Mouse (Mus musculus) stomach, adult 2 months (tissue): Measurements from ENCODE around the gene Srek1ip1. TPM values are rescaled to one million over a fixed set of nuclear protein-coding genes. Genes with fewer than 3 reads are reported as not detected.

Experiments
- polyA plus RNA-seq: library from polyadenylated mRNA; depleted of rRNA; stranded (reverse); fragments of >200 nt; gene quantifications from 2 replicates; pipeline ENCODE4 v1.2.3, GENCODE M21; 2012; rRNA removed

Gene Srek1ip1
- 1.5 and 1.7 TPM in 2 replicates for polyA plus RNA-seq

GRCm38 (mm10) chr13:104792184-104792583 is at the start of gene Srek1ip1:
Srek1ip1 (plus strand) TSS chr13:104792484.

DNA sequence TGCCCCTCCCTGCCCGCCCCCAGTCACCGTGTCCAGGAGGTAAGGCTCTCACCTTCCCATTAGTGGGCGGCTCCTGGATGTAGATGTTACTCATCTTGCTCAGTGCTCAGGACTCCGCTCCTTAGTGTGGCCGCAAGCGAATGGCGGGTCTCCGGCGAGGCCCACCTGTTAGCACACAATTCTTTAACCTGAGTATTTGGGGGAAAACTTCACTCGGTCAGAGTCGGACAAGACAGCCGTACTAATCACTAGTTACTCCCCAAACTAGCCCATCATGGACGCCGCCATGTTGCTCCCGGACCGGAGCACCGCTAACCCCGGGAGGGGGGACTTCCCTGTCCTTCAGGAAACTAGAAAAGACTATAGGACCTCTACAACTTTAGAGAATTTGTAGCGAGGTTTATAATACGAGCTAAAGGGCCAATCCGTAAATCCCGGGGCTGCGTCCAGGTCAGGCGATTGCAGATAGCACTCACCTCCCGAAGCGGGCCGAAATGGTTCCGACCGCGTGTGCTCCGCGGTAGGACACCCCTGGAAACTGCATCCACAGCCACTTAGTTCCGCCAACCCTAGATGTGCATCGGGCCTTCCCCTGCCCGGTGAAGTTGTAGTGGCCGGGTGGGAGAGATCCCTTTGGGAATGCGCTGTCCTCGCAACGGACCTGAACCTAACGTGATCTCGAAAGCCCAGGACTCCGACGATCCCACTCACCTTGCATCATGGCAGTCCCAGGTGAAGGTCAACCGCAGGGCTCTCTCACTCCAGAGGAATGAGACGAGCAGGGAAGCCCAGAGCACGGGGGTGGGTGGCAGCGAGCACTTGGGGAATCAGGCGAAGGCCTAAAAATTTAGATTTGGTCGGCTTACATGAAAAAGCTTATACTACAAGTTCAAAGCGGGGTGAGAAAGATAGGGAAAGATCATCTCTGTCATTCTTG is 24.6 kb downstream of the Srek1ip1 start, which contains the start of gene Cwc27:
Gene Cwc27, minus strand, starts transcription at position 508 of the 937 bp plus-strand sequence.

DNA sequence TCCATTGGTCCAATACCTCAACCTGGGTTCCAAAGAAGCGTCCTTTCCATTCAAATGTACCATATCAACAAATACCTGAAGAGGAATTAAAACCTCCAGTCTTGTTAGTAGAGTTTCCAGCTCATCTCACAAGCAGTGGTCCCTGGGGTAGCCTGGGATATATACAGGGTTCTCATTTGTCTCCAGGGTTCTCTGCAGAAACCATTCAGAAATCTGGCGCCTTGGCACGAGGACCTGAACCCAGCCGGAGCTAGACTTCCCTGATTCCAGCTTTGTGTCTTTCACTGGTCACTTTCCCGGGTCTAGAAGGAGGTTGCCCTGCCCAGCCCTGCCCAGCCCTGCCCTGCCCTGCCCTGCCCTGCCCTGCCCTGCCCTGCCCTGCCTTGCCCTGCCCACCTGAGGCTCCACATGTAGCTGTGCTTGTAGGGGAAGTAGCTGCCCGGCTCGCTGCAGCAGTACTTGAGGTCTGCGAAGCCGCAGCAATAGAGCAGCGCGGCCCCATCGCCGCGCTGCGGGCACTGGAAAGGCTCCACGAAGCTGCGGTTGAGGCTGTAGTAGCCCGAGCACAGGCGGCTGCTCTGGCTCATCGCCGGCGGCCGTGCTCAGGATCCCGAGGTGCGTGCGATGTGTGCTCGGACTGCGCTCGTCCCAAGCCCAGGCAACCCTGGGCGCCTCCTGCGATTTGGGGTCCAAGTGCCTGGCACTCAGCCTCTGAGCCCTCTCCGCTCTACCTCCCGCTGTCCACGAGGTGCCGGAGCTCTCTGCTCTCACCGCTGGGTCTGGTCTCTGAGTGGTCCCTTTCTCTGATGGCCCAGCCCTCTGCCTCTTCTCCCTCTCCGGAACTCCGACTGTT is 71.1 kb downstream of the Srek1ip1 start, which contains the start of gene Shisal2b:
Gene Shisal2b, minus strand, starts transcription at position 767 of the 853 bp plus-strand sequence.

Other genes starting within 250 kb of the Srek1ip1 start
- 0.12 and 0.17 TPM in 2 replicates for gene Cwc27, start 24.7 kb downstream of the Srek1ip1 start, polyA plus RNA-seq
- gene Shisal2b, start 71.4 kb downstream of the Srek1ip1 start, polyA plus RNA-seq = 0.15 and 0.22 TPM in 2 replicates